Mouse (Mus musculus) activated CD4-positive, CD25-positive, alpha-beta regulatory T cell, adult 4 months (primary cell): ENCODE measurements around the gene Cct6b. TPM values are rescaled to one million over a fixed set of nuclear protein-coding genes. Genes with fewer than 3 reads are reported as not detected.
A peak's percentile ranks its signal among the peaks of the same experiment; 100 is the strongest.

Experiments
- ATAC-seq: one replicate; pipeline ENCODE4 v1.8.0; 2017
- polyA plus RNA-seq, 2 experiments: library from polyadenylated mRNA; unstranded; fragments of 100-300 nt; shearing (Covaris generic); gene quantifications; one replicate each; pipeline ENCODE4 v1.2.1; 2017

The Cct6b gene
- polyA plus RNA-seq: under 1 TPM in 1 of 2 experiments, not detected in 1; 0.67 TPM

DNA sequence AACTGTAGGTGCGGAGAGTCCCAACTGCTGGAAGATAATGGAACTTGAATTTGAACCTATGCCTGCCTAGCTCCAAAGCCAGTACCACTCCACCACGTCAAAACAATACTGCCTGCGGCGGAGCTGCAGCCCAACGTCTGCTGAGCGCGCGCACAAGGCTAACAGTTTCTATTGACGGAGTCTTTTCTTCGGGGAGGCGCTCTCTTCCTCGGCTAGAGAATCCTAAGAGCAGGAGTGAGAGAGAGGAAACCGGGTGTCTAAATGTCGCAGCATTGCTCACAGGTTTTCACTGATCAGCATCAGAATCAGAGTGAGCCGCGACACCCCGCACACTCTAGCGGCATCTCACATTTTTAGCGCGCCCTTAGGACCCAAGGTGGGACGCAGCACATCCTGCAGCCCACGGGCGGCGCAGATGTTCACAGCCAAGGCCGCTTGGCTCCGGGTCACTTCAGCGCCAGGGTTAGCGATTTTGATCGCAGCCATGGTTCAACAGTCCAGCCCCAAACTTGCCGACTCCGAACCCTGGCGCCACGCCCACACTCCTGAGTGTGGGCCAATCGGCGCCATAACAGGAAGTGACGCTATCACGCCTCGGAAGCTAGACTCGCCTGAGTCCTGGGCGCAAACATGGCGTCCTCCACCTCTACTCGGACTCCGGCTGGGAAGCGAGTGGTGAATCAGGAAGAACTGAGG, at the start of gene Cct6b, which contains the start of gene Zfp830:
Gene Cct6b, minus strand, starts transcription at position 580 of the 696 bp plus-strand sequence.
Gene Zfp830, plus strand, starts transcription at position 604 of the 696 bp plus-strand sequence.
- peak; percentile 98 for ATAC-seq

DNA sequence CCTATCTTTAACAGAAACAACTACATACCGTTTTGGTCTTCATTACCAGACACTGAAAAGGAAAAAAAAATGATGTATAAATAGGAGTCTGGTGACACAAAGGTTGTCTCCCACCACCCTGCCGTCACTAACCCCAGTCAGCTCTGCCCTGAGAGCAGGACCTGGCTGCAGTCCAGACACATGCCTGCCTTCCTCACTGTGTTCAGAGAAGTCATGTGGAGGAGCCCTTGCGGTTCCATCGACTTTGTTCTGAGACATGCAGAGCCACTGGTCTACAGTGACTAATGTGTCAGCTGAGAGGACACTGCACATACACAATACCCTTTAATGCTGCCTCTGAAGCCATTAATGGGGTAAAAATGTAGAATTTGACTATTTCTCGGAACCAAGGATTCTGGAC, 44.4 kb upstream of the Cct6b start:
- ATAC-seq: no peak

DNA sequence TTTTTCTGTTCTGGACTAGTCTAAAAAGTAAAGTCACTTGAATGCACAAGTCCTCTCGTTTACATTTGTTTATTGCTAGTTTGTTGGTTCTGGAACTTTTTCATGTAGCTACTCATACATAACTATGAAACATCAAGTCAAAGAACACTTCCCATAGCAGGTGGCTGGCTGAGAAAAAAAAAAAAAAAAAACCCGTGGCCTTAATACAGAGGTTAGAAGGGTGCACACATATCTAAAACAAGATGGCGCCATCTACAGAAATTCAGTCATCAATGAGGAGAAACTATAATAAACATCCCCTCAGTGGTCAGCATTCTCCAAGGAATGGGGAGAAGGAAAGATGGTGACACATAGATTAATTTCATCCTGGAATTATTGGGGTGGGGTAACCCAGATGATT, 43.2 kb upstream of the Cct6b start:
- no peak for ATAC-seq

DNA sequence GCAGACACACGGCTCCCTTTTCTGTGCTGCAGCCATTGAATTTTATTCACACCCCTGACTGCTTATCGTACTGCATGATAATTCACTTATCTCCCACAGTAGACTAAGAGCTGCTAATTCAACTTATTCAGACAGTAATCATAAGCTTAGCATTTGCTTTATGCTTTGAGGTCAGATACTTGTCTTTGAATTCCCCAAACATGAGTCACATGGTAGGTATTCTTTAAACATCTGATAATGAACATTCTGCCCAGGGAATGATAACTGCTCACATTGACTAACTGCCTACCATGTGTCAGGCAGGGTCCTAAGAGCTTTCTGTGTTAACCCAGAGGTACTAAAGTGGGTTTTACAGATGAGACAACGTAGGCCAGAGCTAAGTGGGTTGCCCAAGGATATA, 42.5 kb upstream of the Cct6b start:
- no peak for ATAC-seq

DNA sequence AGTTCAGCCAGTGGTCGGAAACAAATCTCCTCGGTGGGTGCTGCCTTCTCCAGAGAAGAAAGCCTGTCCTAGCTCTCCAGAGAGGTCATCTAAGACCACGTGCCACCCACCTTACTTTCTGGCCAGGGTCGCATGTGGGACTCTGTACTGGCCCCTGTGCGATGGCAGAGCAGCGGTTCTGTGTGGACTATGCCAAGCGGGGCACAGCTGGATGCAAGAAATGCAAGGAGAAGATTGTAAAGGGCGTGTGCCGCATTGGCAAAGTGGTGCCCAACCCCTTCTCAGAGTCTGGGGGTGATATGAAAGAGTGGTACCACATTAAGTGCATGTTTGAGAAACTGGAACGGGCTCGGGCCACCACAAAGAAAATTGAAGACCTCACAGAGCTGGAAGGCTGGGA, 19.3 kb upstream of the Cct6b start:
- no peak for ATAC-seq

DNA sequence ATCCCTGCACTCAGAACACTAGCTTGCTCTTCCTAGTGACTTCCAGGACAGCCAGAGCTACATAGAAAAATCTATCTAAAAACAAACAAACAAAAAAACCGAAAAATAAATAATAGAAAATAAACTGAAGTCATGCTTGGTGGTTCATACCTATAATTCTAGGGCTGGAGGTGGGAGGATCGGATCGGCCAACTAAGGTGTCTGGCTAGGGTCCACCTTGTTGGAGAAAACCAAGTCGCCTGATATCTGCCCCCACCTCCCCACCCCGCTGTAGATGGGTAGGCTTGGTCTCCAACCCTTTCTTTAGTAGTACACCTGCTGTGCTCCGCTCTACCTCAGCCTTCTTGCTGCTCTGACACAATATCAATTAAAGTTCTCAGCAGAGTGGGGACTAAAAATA, 18.1 kb upstream of the Cct6b start:
- no peak for ATAC-seq

DNA sequence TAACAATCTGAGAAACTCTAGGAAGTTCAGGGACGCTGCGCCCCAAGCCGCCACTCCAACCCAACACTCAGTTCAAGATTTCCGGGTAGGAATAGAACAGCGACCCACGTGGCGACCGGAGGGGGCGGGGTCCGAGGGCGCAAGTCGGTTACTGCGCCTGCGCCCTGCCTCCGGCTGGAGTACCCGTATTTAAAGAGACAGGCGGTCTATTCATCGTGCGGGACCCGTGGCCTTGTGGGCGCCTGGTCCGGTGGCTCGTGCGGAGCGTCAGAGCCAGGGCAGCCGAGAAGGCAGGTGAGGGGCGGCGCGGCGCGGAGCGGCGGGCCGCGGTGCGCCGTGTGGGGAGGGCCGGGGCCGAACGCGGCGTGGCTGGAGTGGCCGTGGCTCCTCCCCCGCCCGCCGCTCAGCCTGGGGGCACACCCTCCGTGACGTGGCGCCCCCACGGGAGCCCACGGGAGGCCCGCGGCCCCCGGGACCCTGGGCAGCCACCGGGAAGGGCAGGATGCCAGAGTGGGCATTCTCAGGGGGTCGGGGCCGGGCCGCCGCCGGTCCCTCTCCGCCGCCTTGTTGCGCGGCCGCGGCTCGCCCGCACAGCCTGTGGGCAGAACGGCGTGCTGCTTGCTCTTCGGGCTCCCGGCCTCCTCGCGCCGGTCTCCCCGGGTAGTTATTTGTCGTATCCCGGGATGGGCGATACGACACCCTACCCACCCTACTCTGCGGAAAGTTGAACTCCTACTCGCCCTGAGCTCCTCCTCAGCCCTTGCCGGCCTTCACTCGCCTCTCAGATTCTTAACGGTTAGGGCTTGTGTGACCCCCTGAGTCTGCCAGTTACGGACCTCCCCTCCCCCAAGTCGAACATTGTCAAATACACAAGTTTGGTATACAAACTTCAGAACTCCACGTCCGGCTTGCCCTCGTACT, 17.1 kb upstream of the Cct6b start, which contains the start of gene Lig3:
Gene Lig3, plus strand, starts transcription at position 126 of the 921 bp plus-strand sequence.
- ATAC-seq: peak; percentile 93

DNA sequence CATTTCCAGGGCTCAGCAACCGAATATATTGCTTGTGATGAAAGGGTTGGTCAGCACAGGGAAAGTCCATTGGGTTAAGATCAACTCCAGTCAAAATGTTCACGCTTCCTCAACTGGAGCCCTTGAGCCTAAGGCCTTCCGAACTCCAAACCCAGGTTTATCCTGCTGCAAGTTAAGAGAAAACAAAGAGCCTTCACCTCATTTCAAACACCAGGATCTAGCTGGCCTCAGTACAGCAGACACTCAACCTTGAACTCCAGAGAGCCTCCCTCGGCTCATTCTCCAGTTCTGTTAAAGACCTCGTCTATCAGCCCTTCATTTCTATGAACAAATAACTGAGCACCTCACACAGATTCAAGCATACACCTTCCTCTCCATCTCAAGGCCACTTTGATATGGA, 16.0 kb upstream of the Cct6b start:
- ATAC-seq: no peak

DNA sequence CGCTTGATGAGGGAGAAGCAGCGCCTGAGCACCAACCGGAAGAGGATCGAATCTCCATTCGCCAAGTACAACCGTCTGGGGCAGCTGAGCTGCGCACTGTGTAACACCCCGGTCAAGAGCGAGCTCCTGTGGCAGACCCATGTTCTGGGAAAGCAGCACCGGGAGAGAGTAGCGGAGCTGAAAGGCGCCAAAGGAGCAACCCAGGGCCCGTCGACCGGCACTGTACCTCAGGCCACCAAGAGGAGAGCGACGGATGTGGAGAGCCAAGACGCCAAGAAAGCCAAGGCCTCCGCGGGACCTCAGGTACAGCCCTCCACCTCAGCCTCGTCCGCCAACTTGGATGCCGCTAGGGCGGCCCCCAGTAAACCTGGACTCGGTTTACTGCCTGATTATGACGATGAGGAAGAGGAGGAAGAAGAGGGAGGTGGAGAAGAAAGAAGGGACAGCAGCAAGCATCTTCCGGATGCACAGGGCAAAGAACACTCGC, 360 bp upstream of the Cct6b start:
- ATAC-seq: peak; percentile 25

DNA sequence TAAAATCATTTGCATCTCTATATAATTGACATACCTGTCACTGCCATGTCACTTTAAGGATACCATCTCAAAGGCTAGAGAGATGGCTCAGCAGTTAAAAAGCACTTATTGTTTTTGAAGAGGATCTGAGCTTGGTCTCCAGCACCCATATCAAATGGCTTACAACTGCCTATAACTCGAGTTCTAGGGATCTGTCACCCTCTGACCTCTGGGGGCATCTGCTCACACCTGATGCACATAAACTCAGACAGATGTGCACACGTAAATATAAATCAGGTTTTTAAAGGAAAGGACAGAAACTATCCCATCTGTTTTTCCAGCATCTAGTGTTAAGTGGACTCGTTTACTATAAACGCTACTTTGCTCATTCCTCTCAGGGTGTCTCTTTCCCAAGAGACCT, 860 bp downstream of the Cct6b start:
- ATAC-seq: no peak

DNA sequence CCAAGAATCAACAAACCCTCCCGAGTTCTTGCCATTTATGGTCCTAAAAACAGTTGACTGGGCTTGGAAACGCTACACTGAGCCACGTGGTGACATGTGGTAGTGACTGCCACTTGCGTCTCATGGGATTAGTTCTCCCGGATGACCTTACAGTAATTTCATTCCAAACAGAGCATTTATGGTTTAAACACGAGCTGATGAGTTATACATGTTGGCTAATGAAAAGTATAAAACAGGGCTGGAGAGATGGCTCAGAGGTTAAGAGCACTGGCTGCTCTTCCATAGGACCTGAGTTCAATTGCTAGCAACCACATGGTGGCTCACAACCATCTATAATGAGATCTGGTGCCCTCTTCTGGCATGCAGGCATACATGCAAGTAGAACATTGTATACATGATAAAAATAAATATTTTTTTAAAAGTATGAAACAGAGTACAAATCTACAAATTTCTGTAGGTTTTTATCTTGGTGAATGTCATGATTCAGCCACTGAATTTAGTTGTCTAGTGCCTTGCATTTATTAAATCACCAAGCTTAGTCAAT, 1.8 kb downstream of the Cct6b start:
- no peak for ATAC-seq

DNA sequence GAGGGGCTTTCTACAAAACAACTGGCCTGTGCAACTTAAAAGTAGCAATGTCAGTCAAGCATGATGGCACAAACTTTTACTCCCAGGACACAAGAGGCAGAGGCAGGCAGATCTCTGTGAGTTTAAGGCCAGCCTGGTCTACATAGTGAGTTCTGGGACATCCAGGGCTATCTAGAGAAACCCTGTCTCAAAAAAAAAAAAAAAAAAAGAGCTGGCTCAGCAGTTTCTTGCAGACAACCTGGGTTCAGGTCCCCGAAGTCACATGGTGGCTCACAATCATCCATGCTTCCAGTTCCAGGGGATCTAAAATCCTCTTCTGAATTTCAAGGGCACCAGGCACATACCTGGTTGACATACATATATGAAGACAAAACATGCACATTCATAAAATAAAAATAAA, 8.2 kb downstream of the Cct6b start:
- ATAC-seq: no peak

DNA sequence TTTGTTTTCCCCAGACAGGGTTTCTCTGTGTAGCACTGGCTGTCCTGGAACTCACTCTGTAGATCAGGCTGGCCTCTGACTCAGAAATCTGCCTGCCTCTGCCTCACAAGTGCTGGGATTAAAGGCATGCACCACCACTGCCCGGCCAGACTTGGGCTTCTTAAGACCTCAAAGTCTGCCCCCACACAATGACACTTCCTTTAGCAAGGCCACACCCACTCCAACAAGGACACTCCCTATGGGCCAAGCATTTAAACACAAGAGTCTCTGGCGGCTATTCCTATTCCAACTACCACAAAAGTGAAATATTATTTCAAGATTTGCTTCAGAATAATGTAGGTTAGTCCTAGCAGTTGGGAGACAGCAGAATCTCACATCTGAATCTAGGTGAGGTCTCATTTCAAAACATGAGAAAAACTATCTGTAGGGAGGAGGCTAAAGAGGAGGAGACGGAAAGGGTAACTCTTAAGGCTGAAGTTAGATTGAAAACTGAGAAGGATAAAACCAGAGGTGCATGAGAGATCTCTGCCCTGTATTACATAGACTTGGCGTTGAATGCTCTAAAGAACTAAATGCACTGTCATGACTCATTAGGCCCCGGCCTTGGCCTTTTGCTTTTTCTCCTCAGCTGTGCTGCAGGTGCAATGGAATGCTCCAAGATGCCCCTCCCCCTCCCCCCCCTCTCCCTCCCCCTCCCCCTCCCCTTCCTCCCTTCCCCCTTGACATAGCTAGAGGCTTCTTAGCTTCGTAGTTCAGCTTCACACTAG, 11.6 kb downstream of the Cct6b start:
- ATAC-seq: no peak

DNA sequence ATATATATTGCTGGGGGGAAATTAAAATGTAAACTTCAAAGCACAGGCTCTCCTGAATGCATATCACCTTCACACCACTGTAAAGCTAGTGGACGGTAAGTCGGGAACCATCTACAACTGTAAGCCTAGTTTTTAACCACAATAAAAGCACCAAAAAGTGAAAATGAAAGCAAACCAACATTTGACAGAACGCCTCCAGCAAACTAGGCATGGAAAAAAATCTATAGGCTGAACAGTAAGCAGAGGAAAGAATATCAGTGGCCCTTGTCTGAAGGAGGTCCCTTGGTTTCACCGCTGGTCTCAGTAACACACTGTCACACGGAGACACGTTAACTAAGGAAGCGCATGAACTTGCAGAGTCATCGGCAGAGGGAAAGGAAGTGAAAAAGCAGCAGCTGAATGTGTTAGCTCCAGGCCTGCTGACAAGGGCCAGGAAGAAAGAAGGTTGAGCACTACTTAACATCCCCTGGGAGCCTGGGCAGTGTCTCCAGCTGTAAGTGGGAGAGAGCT, 17.2 kb downstream of the Cct6b start:
- peak; percentile 84 for ATAC-seq

DNA sequence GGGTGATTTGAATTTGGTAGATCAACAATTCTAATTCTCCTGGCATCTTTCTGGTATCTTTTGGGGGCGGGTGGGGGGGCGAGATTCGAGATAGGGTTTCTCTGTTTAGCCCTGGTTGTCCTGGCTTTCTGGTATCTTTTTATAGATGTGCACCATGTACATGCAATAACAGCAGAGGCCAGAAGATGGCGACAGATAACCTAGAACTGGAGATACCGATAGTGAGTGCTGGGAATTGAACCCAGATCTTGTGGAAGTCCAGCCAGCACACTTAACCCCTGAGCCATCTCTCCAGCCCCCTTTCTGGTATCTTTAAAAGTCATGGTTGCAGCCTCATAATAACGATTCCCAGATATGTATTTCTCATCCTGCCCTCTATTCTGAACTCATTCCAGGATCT, 18.0 kb downstream of the Cct6b start:
- ATAC-seq: peak; percentile 40

DNA sequence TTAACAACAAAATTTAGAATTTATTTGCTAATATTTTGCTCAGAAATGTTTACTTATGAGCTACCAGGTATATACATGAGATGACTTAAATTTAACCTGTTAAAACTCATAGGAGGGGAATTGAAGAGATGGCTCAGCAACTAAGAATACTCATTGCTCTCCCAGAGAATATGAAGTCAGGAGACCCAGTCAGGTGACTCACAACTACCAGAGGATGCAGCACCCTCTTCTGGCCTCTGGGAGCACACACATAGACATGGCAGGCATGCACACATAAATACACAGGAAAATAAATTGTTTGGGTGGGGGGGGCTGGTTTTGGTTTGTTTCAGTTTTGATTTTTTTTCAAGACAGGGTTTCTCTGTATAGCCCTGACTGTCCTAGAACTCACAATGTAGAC, 25.1 kb downstream of the Cct6b start:
- no peak for ATAC-seq

DNA sequence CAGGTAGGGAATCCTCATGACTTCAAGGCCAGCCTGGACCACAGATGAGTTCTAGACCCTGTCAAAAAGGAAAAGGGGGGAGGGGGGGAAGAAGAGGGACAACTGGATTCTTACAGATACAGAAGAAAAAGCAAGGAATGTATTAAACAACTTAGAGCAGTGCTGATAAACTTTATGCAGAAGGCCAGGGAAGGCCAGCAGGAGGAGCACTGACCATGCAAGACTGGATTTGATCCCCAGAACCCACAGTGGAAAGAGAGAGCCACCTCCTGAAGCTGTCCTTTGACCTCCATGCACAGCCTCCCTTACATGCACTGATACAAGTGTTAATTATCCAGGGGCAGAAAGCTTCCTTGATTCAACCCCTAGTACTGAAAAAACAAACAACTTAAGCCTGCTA, 29.9 kb downstream of the Cct6b start:
- no peak for ATAC-seq

DNA sequence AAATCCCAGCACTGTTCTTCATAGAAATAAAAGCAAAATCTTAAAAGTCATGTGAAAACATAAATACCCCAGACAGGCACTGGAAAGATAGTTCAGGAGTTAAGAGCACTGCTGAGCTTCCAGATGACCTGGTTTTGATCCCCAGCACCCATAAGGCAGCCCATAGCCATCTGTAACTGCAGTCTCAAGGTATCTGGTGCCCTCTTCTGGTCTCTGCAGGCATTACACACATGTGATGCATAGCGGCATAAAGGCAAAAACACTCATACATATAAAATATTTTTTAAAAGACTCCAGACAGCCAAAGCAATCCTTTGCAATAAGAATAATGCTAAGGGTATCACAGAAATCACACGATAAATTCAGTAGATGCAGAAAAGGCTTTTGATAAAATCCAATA, 37.3 kb downstream of the Cct6b start:
- no peak for ATAC-seq

DNA sequence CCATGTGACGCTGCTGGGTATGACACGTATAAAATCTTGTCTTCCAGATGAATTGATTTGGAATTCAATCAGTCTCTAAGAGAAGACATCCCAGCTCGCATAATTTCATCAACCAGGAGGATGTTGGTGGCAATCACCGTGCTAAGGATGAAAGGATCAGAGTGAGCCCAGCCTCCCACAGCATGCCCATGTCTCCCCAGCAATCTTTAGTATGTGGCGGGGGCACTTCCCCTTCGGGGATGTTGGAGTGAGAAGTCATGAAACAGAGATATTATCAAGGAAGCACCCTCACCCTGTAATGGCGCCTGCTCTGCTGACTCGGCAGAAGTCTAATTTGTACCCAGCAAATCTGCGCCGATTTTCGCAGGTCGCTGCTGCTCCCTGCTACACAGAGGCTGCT, 44.8 kb downstream of the Cct6b start:
- no peak for ATAC-seq

DNA sequence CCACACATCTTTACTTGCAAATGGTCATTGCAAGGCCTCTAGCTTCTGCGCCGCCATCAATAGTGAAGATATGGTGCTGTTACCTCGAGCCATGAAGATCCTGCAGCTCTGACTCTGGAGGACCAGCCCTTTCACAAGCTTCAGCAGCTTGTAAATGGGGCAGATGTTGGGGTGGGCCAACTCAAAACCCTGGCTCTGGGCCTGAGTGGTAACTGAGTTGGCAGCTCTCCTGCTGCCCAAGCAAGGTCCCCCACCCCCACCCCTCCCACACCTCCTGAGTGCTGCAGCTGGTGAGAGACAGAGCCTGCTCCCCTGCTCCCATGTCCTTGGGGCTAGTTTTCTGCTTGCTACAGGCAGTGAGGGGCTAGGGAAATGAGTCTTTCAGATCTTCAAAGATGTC, 51.4 kb downstream of the Cct6b start:
- ATAC-seq: no peak

DNA sequence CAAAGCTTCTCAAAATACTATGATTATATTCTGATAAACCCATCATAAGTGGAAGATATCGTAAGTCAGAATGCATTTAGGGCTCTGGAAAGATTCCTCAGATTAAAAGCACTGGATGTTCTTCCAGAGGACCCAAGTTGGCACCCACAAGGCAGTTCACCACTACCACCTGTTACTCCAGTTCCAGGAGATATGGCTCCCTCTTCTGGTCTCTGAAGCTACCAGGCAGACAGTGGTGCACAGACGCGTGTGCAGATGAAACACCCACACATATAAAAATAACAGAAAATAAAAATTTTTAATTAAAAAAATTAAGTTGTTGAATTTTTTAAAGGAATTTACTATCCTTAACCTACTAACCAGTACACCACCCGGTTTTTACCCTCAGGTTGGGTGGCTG, 55.2 kb downstream of the Cct6b start:
- ATAC-seq: no peak

DNA sequence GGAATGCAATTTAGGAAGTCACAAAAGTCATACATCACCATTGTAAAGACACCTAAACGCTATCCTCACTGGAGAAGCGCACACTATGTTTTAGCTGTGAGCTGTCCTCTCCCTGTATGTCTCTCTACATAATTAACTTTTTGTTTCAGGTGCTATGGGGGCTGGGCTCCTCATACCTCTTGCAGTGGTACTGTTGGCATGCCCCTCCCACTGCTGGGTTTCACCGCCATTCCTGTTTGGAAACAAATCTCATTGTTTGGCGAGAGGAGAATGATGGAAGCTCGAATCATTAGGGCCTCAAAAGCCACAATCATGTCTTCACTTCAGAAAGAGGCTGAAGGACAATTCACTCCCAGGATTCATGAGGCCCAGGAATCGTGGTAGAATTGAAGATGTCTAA, 59.0 kb downstream of the Cct6b start:
- ATAC-seq: no peak
